Mouse (Mus musculus) stomach, embryonic 16.5 days (tissue): ENCODE results near the gene Ntrk2. TPM values are rescaled to one million over a fixed set of nuclear protein-coding genes. Genes with fewer than 3 reads are reported as not detected.

ENCODE experiments used
- ATAC-seq: fragments of 200-750 bp; cut with Nextera tagmentation; 2 replicates; pipeline ENCODE4 v1.8.0; 2017; ENCODE audit warnings: moderate number of reproducible peaks, moderate TSS enrichment; ENCODE audit not compliant: insufficient read depth, low FRiP score
- H3K27ac ChIP-seq: fragments of 300-500 bp; sonication (generic); 2 replicates; pipeline ENCODE4 v1.5.1; 2014; ENCODE audit warnings: low read length
- H3K27me3 ChIP-seq: fragments of 300-500 bp; sonication (generic); 2 replicates; pipeline ENCODE4 v1.6.1; 2014; ENCODE audit warnings: low read length, control low read depth, mixed read lengths; ENCODE audit not compliant: control insufficient read depth, insufficient read depth
- H3K36me3 ChIP-seq: fragments of 300-500 bp; sonication (generic); 2 replicates; pipeline ENCODE4 v1.6.1; 2014; ENCODE audit warnings: low read length; ENCODE audit not compliant: control insufficient read depth, insufficient read depth
- H3K4me1 ChIP-seq: fragments of 300-500 bp; sonication (generic); 2 replicates; pipeline ENCODE4 v1.6.1; 2014; ENCODE audit warnings: low read length, control low read depth, mixed read lengths; ENCODE audit not compliant: control insufficient read depth, insufficient read depth
- H3K4me2 ChIP-seq: fragments of 300-500 bp; sonication (generic); 2 replicates; pipeline ENCODE4 v1.6.1; 2014; ENCODE audit warnings: low read depth, low read length, mixed read lengths
- H3K4me3 ChIP-seq: fragments of 300-500 bp; sonication (generic); replicated peaks from 2 replicates; pipeline ENCODE4 v1.5.1; 2014; ENCODE audit warnings: mild to moderate bottlenecking, low read length
- H3K9ac ChIP-seq: fragments of 300-500 bp; sonication (generic); 2 replicates; pipeline ENCODE4 v1.6.1; 2014; ENCODE audit warnings: low read length
- H3K9me3 ChIP-seq: fragments of 300-500 bp; sonication (generic); replicated peaks from 2 replicates; pipeline ENCODE4 v1.6.1; 2016; ENCODE audit warnings: low read length, control low read depth; ENCODE audit not compliant: control insufficient read depth
- WGBS: fragments of 180-500 bp; shearing (Covaris S2); extraction: QIAGEN DNeasy Blood & Tissue Kit; methylation state at CpG from one replicate; pipeline ENCODE4 v1.1.7; 2014; 5-methylcytosine and 5-hydroxymethylcytosine counted together
- polyA plus RNA-seq: library from polyadenylated mRNA; unstranded; fragments of >200 nt; fragmentation: Nextera tagmentation; extraction: Ambion mirVana; gene quantifications from 2 replicates; pipeline ENCODE4 v1.2.1, GENCODE M21; 2015

The Ntrk2 gene
- polyA plus RNA-seq, 1 experiment from 2014 or later, result 8.0 TPM

DNA sequence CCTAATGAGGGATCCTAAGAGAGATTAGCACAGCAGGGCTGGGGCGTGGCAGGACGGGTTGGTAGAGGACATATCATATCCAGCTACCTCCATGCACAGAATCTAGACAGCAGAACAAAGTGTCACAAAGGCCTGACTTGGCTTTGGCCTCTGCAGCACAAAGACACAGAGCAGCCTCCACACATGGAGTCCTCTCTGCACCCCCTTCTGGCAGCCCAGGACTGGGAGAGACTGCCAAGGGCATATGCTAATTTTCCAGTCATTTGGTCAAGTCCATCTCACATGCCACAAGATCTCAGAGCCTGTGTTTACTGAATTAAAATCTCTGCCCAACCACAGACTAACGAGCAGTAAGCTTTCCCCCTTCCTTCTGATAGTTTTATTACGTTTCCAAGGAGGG is 132.1 kb downstream of the Ntrk2 start:
- Histone ChIP-seq H3K4me1 (no peaks in the 10 kb centered on the region), H3K27ac (no peak overlapping the region), H3K36me3 (no peaks in the 10 kb centered on the region), H3K9ac (no peak overlapping the region), H3K9me3 (no peaks in the 10 kb centered on the region), H3K27me3 (no peaks in the 10 kb centered on the region), H3K4me3 (no peak overlapping the region), H3K4me2 (no peak overlapping the region)
- no peak; the same call in 1 of the 2 replicates for ATAC-seq
- WGBS, result 48% methylated on average over 4 of the region's 4 CpGs

DNA sequence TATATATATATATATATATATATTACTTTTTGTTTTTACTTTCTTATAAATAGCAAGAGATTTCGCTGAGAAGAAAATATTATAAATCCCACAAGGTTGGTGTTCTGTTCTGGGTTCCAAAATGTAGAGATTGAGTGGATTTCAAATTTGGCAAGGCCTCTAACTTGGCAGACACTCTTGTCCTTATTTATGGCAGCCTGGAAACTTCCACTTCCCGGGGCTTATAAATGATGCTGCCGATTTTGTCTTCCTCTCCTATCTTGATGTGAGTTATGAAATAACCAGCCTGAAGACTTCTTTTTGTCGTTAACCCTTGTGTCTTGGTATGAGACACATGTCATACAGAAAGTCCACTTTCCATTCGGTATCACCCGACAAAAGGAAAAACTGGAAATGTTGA is 133.8 kb downstream of the Ntrk2 start:
- Histone ChIP-seq H3K4me2 (no peak overlapping the region), H3K27me3 (no peaks in the 10 kb centered on the region), H3K27ac (no peak overlapping the region), H3K9me3 (no peaks in the 10 kb centered on the region), H3K36me3 (no peaks in the 10 kb centered on the region), H3K4me3 (no peak overlapping the region), H3K4me1 (no peaks in the 10 kb centered on the region), H3K9ac (no peak overlapping the region)
- WGBS, result 76% methylated on average over 6 of the region's 6 CpGs
- ATAC-seq, result no peak

DNA sequence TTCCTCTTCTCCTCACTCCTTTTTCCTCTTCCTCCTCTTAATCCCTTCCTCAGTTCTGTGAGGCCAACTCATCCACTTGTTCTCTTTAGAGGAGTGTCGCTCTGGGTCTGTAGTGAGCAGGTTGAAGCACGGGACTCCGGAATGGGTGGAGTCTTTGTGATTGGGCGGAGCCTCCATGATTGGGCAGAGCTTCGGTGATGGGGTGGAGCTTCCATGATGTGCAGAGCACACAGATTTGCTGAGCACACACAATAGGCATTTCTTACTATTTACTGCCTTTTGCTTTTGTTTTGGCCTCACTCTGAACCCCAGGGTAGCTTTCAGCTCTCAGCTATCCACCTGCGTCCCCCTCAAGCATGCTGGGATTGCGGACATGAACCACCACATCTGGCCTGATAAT is 134.4 kb downstream of the Ntrk2 start:
- Histone ChIP-seq H3K4me1 (no peaks in the 10 kb centered on the region), H3K4me3 (no peak overlapping the region), H3K36me3 (no peaks in the 10 kb centered on the region), H3K27me3 (no peaks in the 10 kb centered on the region), H3K9me3 (no peaks in the 10 kb centered on the region), H3K27ac (no peak overlapping the region), H3K9ac (no peak overlapping the region), H3K4me2 (no peak overlapping the region)
- 48% methylated on average over 7 of the region's 7 CpGs for WGBS
- no peak for ATAC-seq

DNA sequence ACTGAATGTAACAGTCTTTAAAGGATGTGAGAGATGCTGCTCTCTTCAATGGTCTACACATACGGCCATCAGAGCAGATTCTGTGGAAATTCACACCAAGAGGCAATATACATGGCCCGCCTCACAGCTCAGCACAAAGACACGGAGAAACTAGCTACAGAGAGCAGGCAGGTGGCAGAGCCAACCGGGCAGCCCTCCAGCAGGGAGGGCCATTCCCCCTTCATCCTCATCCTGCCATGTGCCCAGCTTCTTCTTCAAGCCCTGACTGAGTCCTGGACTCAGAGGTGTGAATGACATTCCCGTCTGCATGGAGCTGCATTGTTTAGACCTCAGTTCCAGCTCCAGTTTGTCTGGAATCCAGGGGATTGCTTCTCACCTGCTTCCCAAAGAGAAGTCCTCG is 139.4 kb downstream of the Ntrk2 start:
- no peaks in the 10 kb centered on the region for H3K27me3 ChIP-seq
- H3K36me3 ChIP-seq, result no peaks in the 10 kb centered on the region
- H3K9me3 ChIP-seq, result no peaks in the 10 kb centered on the region
- H3K4me1 ChIP-seq, result no peaks in the 10 kb centered on the region
- no peak overlapping the region for H3K27ac ChIP-seq
- 71% methylated on average over 6 of the region's 6 CpGs for WGBS
- ATAC-seq, result no peak
- H3K9ac ChIP-seq, result no peak overlapping the region
- H3K4me3 ChIP-seq, result no peak overlapping the region
- no peak overlapping the region for H3K4me2 ChIP-seq

DNA sequence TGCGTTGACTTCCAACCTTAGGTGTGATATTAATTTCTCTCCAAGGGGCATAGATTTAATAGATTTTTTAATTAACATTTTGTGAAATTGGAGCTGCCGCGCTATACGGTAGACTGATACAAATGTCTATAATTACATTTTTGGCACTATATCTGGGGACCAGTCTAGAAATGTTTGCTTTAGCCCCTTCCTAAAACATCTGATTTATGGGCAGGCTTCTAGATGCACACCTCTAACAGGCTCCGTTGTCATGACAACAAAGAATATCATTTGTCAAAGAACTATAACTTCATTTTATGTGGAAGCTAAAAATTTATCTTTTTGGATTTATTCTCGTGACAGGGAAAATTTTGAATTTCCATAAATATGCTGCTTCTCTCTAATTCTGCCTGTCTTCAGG is 140.2 kb downstream of the Ntrk2 start:
- Histone ChIP-seq H3K4me3 (no peak overlapping the region), H3K27me3 (no peaks in the 10 kb centered on the region), H3K9ac (no peak overlapping the region), H3K4me2 (no peak overlapping the region), H3K36me3 (no peaks in the 10 kb centered on the region), H3K4me1 (no peaks in the 10 kb centered on the region), H3K9me3 (no peaks in the 10 kb centered on the region), H3K27ac (no peak overlapping the region)
- 68% methylated on average over 6 of the region's 6 CpGs for WGBS
- ATAC-seq, result no peak

DNA sequence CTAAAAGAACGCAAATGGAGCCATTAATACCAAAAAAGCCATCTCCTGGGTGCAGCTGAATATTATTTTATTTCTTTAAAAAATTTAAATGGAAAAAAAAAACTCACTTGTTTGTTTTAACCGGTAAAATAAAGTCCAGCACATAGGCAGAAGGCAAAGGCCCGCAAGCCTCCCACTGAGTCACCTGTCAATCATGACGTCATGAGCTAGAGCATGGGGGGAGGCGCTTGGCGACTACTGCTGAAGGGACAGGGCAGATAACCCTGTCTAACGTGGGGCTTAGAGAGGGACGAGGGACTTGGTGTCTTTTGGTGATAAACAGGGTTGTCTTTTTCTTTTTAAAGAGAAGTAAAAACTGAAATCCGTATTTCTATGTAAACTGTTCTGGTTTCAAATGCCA is 140.7 kb downstream of the Ntrk2 start:
- no peaks in the 10 kb centered on the region for H3K9me3 ChIP-seq
- no peak overlapping the region for H3K4me2 ChIP-seq
- 45% methylated on average over 9 of the region's 9 CpGs for WGBS
- H3K4me3 ChIP-seq, result no peak overlapping the region
- H3K9ac ChIP-seq, result no peak overlapping the region
- H3K27me3 ChIP-seq, result no peaks in the 10 kb centered on the region
- no peak overlapping the region for H3K27ac ChIP-seq
- H3K4me1 ChIP-seq, result no peaks in the 10 kb centered on the region
- no peak for ATAC-seq
- H3K36me3 ChIP-seq, result no peaks in the 10 kb centered on the region

DNA sequence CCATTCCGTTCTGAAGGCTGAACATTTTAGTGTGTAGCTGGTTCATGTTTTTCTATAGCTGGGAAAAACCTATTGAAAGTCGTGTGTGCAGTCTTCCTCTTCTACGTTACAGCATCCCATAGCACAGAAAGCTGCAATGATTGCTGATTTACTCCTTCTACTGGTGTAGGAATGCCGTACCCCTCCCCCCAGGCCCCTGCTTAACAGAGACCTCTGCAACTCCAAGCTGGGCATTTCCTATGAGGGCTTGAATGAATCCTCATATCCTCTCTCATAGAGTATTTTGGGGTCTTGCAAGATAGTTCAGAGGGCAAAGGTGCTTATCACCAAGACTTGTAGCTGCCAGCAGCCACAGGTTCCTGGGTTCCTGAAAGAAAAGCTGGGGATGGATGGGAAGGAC is 148.0 kb downstream of the Ntrk2 start:
- Histone ChIP-seq H3K4me1 (no peaks in the 10 kb centered on the region), H3K36me3 (no peaks in the 10 kb centered on the region), H3K4me2 (no peak overlapping the region), H3K9ac (no peak overlapping the region), H3K27me3 (no peaks in the 10 kb centered on the region), H3K4me3 (no peak overlapping the region), H3K9me3 (no peaks in the 10 kb centered on the region), H3K27ac (no peak overlapping the region)
- no peak for ATAC-seq
- WGBS, result 36% methylated on average over 4 of the region's 4 CpGs

DNA sequence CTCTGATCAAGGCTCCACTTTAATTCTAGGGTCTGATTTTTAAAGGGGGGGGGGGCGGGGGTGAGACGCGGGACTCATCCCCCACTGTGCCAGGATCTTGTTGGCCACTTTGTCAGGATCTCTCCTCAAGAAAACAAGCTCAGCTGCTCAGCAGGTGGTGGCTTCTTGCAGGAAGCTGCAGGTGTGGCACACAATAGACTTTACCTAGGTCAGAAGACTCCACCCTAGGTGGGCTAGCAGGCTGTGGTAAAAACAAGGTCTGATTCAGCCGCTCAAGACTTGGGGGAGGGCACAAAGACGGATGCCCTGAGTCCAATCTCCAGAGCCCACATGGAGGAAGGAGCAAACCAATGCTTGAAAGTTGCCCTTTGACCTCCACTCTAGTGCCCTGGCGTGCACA is 148.4 kb downstream of the Ntrk2 start:
- no peaks in the 10 kb centered on the region for H3K9me3 ChIP-seq
- no peak overlapping the region for H3K27ac ChIP-seq
- no peaks in the 10 kb centered on the region for H3K4me1 ChIP-seq
- H3K36me3 ChIP-seq, result no peaks in the 10 kb centered on the region
- H3K9ac ChIP-seq, result no peak overlapping the region
- no peak overlapping the region for H3K4me2 ChIP-seq
- no peak for ATAC-seq
- H3K27me3 ChIP-seq, result no peaks in the 10 kb centered on the region
- WGBS, result 16% methylated on average over 6 of the region's 6 CpGs
- no peak overlapping the region for H3K4me3 ChIP-seq

DNA sequence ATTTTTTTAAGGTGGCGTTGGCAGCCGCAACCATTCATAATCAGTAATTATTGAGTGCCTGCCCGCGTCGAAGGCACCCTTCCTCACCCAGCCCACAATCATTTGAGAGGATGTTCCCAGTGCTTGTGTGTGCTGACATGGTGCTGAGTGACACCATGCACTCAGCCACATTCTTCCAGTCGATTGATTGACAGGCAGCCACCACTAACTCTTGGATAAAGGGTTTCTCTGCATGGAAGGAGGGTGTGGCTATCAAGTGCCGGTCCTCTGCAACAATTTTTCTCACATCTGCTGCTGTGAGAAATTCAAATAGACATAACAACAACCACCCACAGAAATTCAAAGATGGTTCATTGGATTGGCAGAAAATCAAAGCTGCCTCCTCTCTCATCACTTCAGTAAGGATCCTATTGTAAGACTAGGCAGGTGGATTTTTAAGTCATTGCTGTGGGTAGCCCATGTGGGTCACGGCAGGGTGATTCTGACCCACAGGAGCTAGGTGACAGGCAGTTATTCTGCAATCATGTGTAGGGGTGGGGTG is 148.9 kb downstream of the Ntrk2 start:
- no peak overlapping the region for H3K9ac ChIP-seq
- no peaks in the 10 kb centered on the region for H3K9me3 ChIP-seq
- no peak for ATAC-seq
- WGBS, result 53% methylated on average over 8 of the region's 8 CpGs
- H3K4me1 ChIP-seq, result no peaks in the 10 kb centered on the region
- no peaks in the 10 kb centered on the region for H3K36me3 ChIP-seq
- H3K4me2 ChIP-seq, result no peak overlapping the region
- H3K27me3 ChIP-seq, result no peaks in the 10 kb centered on the region
- no peak overlapping the region for H3K27ac ChIP-seq
- H3K4me3 ChIP-seq, result no peak overlapping the region
